Mouse (Mus musculus) adrenal gland, postnatal 10 days (tissue): ENCODE measurements around the gene Fancm. TPM values are rescaled to one million over a fixed set of nuclear protein-coding genes. Genes with fewer than 3 reads are reported as not detected.
"Not testable (repeated sequence)": the region's sequence is repeated elsewhere in the genome, so short reads cannot be mapped to it uniquely, and the experiment has no call there.

Experiments
- DNase-seq: peaks from one replicate; pipeline ENCODE4 v3.0.0; 2021; ENCODE audit warnings: mixed read lengths
- total RNA-seq, 2 experiments: library from RNA; stranded (reverse); gene quantifications; 2 replicates each; pipeline ENCODE4 v1.2.3; 2021

The Fancm gene
- total RNA-seq, 2 experiments from 2014 or later, result 10.3 to 10.9 TPM

DNA sequence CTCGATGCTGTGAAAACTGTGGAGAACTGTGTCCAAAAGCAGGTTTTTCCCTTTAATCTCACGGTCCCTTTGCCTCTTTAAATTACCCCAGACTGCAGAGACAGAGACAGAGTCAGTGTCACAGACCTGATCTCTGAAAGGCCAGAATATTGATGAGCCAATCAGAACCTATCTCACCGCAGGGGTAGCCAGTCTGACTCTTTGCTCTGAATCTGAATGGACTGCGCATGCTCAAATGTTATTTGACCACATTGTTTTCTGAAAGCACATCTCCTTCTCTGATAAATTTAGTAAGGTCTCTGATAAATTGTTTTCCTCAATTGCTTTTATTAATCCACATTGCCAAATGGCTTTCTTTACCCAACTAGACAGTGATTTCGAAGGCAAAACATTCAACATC, 44.0 kb downstream of the Fancm start:
- no peak for DNase-seq

DNA sequence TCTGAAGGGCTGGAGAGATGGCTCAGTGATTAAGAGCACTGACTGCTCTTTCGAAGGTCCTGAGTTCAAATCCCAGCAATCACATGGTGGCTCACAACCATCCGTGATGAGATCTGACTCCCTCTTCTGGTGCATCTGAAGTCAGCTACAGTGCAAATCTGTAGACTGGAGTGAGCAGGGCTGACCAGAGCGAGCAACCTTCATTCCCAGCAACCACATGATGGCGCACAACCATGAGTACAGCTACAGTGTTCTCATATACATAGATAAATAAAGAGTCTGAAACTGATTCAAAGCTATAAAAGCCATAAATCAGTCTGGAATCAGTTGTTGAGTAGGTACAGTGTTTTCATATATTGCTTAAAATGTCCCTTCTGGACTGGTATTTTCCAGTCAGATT, 60.7 kb downstream of the Fancm start:
- not testable (repeated sequence) for DNase-seq

DNA sequence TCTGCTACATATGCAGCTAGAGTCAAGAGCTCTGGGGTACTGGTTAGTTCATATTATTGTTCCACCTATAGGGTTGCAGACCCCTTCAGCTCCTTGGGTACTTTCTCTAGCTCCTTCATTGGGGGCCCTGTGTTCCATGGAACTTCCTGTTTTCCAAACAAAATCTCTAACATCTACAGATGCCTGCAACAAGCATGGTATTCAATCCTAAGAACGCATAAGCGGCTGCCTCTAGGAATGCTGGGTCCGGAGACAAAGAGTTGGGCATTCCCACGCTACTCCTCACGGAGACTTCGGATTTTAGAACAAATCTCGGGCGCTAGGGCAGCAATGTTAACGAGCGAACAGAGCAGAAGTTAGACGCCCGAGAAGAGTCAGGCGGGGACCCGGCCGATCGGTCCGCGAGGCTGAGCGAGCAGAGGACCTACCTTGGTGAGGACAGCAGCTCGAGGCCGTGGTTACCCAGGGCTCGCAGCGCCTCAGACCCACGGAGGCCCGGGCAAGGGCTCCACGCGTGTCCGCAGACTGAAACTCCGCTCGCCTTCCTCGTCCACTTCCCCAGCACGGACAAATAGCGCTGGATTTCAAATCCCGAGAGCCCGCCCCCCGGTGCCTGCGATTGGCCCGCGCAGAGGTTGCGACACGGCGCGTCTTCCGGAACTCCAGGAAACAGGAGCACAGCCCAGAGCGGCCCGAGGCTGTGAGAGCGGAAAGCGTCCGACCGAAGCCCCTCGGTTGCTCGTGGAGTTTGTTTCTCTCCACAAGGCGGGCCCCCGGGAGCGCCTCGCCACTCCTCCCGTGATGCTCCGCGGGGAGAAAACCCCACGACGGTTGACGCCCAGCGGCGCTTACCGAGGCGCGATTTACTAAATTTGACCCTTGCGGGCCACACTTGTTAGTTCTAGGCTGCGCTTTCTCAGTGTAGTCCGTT, 96.9 kb downstream of the Fancm start, which contains the start of gene Mis18bp1:
TSS of gene Mis18bp1 (minus strand) at position 584 of the 931 bp plus-strand sequence.
- DNase-seq, result peak; percentile 96

DNA sequence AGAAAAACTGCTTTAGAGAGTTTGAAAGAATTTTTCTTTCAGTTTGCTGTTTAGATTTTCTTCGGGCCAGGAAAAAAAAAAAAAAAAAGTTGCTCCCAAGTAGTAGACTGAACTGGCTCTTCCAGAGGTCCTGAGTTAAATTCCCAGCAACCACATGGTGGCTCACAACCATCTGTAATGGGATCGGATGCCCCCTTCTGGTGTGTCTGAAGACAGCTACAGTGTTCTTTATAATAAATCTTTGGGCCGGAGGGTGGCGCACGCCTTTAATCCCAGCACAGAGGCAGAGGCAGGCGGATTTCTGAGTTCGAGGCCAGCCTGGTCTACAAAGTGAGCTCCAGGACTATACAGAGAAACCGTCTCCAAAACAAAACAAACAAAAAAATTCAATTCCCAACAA, 97.6 kb downstream of the Fancm start:
- DNase-seq, result peak; percentile 61

DNA sequence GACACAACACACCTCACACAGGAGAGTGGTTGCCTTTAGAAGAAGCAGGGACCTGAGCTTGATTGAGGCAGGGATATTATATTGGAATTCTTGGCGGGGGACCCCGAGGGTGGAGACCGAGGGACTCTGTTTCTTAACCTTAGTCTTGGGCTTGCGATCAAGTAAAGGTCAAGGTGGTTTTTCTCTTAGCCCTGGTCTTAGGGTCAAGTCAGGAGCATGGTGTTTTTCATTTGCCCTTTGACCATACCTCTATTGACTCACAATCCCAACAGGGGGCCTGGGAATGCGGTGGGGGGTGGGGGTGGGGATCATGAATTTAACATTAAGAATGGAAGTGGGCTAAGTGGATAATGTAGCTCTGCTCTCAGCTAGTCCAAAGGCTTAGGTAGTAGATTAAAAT, 98.3 kb downstream of the Fancm start:
- no peak for DNase-seq

Other genes starting within 250 kb of the Fancm start
- 1 to 10 TPM; 5.1 to 5.8 TPM for gene Gm527, start 157.7 kb upstream of the Fancm start, total RNA-seq
- 10 to 100 TPM; 11.2 to 13.3 TPM for gene Klhl28, start 110.1 kb upstream of the Fancm start, total RNA-seq
- 10 to 100 TPM; 23.0 to 28.4 TPM for gene Togaram1, start 109.8 kb upstream of the Fancm start, total RNA-seq
- 10 to 100 TPM; 26.1 to 42.4 TPM for gene Prpf39, start 39.3 kb upstream of the Fancm start, total RNA-seq
- gene Fkbp3, start 1.6 kb upstream of the Fancm start, total RNA-seq, result 100 to 1,000 TPM in 1 of 2 experiments, 10 to 100 TPM in 1; 99.9 to 125 TPM
- 1 to 10 TPM; 4.8 to 7.4 TPM for gene Mis18bp1, start 97.0 kb downstream of the Fancm start, total RNA-seq
- not detected for gene Wdr20rt, start 149.9 kb downstream of the Fancm start, total RNA-seq